Mouse (Mus musculus) left cerebral cortex, adult 11 months (tissue): Measurements from ENCODE around the gene Rab9.

Experiments used
- DNase-seq: peaks from one replicate; pipeline ENCODE4 v3.0.0; 2022; ENCODE audit warnings: low spot score

Rab9 gene

DNA sequence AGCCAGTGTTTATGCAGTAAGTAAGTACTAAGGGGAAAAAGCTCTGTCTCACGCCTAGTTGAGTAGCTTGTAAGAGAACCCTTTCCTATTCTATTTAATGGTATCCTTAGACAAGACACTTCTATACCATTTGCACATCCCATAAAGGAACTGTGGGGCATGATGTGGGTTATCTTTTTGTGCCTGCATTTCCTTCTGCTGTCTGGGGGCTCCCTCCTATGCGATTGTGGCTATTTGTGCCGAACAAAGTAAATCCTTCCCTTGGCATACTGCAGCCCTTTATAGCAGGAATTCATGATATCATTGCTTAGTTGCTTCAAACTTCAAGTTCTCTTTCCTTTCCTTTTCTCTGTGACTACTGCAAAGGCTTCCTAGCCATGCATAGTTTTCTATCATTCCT is 35.1 kb downstream of the Rab9 start:
- no peak for DNase-seq

DNA sequence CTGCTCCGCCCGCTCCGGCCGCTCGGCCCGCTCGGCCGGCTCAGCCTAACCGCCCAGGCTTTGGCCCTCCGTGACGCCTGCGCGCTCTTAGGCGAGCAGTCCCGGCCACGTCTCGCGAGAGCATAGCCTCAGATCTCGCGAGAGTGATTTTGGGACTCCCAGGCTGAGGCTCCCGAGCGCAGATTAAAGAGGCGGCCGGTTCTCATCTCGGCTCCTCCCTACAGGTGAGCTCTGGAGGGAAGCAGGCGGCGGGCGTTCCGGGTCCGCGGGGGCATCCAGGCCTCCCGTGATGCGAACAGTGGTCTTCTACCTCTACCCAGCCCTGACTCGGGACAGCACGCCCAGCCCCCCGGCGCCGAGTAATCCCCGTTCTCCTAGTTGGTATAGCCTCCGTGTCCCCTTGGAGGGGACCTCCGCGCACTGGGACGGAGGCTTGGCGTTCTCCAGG is 39.0 kb downstream of the Rab9 start, which contains the start of gene Ofd1:
Gene Ofd1, minus strand, starts transcription at position 89 of the 448 bp plus-strand sequence.
- peak; percentile 84 for DNase-seq

GRCm38 (mm10) chrX:166440036-166440615 is 39.5 kb downstream of the Rab9 start, which contains the start of gene Trappc2:
TSS of gene Trappc2 (plus strand) at chrX:166440574.
- DNase-seq, result no peak

GRCm38 (mm10) chrX:166434812-166435211 is 44.9 kb downstream of the Rab9 start:
- no peak for DNase-seq

- no peak for DNase-seq
These were observed 63.5 kb downstream of the Rab9 start for GRCm38 (mm10) chrX:166416196-166416595.

DNA sequence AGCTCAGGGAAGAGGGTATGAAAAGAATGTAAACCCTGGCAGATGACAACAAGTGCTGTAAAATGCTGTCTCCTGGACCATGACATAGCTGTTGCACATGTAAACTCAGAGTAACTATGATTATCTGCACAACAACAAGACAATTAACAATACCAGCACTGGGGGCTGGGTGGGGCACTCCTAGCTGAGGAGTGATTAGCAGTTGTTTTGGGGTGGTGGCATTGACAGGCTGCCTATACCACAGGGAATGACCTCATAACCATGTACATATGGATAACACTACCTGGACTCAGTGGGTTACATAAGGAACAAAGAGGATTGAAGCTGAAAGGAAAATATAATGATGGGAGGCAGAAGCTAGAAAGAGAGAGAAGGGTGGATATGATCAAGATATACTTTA is 71.8 kb downstream of the Rab9 start:
- no peak for DNase-seq
